Mouse (Mus musculus) stomach, postnatal 0 days (tissue): Measurements from ENCODE around the gene Cobl. TPM values are rescaled to one million over a fixed set of nuclear protein-coding genes. Genes with fewer than 3 reads are reported as not detected.
A peak's percentile ranks its signal among the peaks of the same experiment; 100 is the strongest.

ENCODE experiments used
- ATAC-seq: fragments of 200-750 bp; cut with Nextera tagmentation; 2 replicates; pipeline ENCODE4 v1.8.0; 2017; ENCODE audit not compliant: low FRiP score, low TSS enrichment
- DNase-seq: peaks from one replicate; pipeline ENCODE4 v3.0.0-alpha.2; 2016; ENCODE audit warnings: low spot score
- H3K27ac ChIP-seq: fragments of 300-500 bp; sonication (generic); replicated peaks from 2 replicates; pipeline ENCODE4 v1.5.1; 2014; ENCODE audit warnings: mild to moderate bottlenecking, control low read depth
- H3K27me3 ChIP-seq: fragments of 300-500 bp; sonication (generic); 2 replicates; pipeline ENCODE4 v1.6.1; 2014; ENCODE audit warnings: low read length; ENCODE audit not compliant: control insufficient read depth, insufficient read depth
- H3K36me3 ChIP-seq: fragments of 300-500 bp; sonication (generic); 2 replicates; pipeline ENCODE4 v1.6.1; 2014; ENCODE audit warnings: low read length, mixed read lengths; ENCODE audit not compliant: control insufficient read depth, insufficient read depth
- H3K4me1 ChIP-seq: fragments of 300-500 bp; sonication (generic); replicated peaks from 2 replicates; pipeline ENCODE4 v1.6.1; 2014; ENCODE audit warnings: antibody characterized with exemption; ENCODE audit not compliant: control insufficient read depth, insufficient read depth
- H3K4me2 ChIP-seq: fragments of 300-500 bp; sonication (generic); replicated peaks from 2 replicates; pipeline ENCODE4 v1.6.1; 2014; ENCODE audit warnings: low read depth, mild to moderate bottlenecking, control low read depth, moderate library complexity
- H3K4me3 ChIP-seq: fragments of 300-500 bp; sonication (generic); 2 replicates; pipeline ENCODE4 v1.5.1; 2014; ENCODE audit warnings: low read depth, low read length, control low read depth
- H3K9ac ChIP-seq: fragments of 300-500 bp; sonication (generic); 2 replicates; pipeline ENCODE4 v1.6.1; 2014; ENCODE audit warnings: mild to moderate bottlenecking, low read length, control low read depth, mixed read lengths
- H3K9me3 ChIP-seq: fragments of 300-500 bp; sonication (generic); 2 replicates; pipeline ENCODE4 v1.6.1; 2016; ENCODE audit warnings: low read length; ENCODE audit not compliant: control insufficient read depth
- CTCF ChIP-seq: IDR thresholded peaks from 2 replicates; pipeline ENCODE4 v1.5.1; 2016; ENCODE audit warnings: antibody characterized with exemption, low read depth, mild to moderate bottlenecking, moderate library complexity
- EP300 ChIP-seq: optimal IDR thresholded peaks from 2 replicates; pipeline ENCODE3; 2016; ENCODE audit warnings: antibody characterized with exemption
- WGBS: fragments of 180-500 bp; shearing (Covaris S2); extraction: QIAGEN DNeasy Blood & Tissue Kit; methylation state at CpG from one replicate; pipeline ENCODE4 v1.1.7; 2014; 5-methylcytosine and 5-hydroxymethylcytosine counted together
- polyA plus RNA-seq: library from polyadenylated mRNA; unstranded; fragments of >200 nt; fragmentation: Nextera tagmentation; extraction: Ambion mirVana; gene quantifications from 2 replicates; pipeline ENCODE4 v1.2.1, GENCODE M21; 2015

Gene Cobl
- polyA plus RNA-seq, 1 experiment from 2014 or later: 7.8 TPM

- H3K9ac ChIP-seq: no peak overlapping the region
- no peaks in the 10 kb centered on the region for H3K4me1 ChIP-seq
- 50% methylated on average over 12 of the region's 12 CpGs for WGBS
- no peaks in the 10 kb centered on the region for H3K36me3 ChIP-seq
- H3K27me3 ChIP-seq: no peaks in the 10 kb centered on the region
- ATAC-seq (peak; percentile 61; the same call in 1 of the 2 replicates), DNase-seq (no peak)
- TF ChIP-seq CTCF (no peak), EP300 (no peak)
- no peak overlapping the region for H3K4me3 ChIP-seq
- no peaks in the 10 kb centered on the region for H3K9me3 ChIP-seq
- H3K27ac ChIP-seq: peak overlapping the region; percentile 45; the same call in 1 of the 2 replicates
- H3K4me2 ChIP-seq: no peak overlapping the region
These were observed 128.6 kb downstream of the Cobl start for GRCm38 (mm10) chr11:12336145-12336544.

- no peak overlapping the region for H3K27ac ChIP-seq
- no peak overlapping the region for H3K4me3 ChIP-seq
- no peaks in the 10 kb centered on the region for H3K36me3 ChIP-seq
- WGBS: 25% methylated on average over 2 of the region's 2 CpGs
- H3K9ac ChIP-seq: no peak overlapping the region
- DNase-seq (peak; percentile 67), ATAC-seq (no peak)
- no peaks in the 10 kb centered on the region for H3K4me1 ChIP-seq
- no peaks in the 10 kb centered on the region for H3K9me3 ChIP-seq
- H3K4me2 ChIP-seq: no peak overlapping the region
- H3K27me3 ChIP-seq: no peaks in the 10 kb centered on the region
- no peak for TF ChIP-seq EP300
- no peak for TF ChIP-seq CTCF
These were observed 132.8 kb downstream of the Cobl start for GRCm38 (mm10) chr11:12331997-12332396.

- Histone ChIP-seq H3K27ac (no peak overlapping the region), H3K9me3 (no peaks in the 10 kb centered on the region), H3K4me2 (no peak overlapping the region), H3K27me3 (no peaks in the 10 kb centered on the region), H3K4me3 (no peak overlapping the region), H3K9ac (no peak overlapping the region), H3K36me3 (no peaks in the 10 kb centered on the region), H3K4me1 (no peaks in the 10 kb centered on the region)
- 62% methylated on average over 1 of the region's 1 CpGs for WGBS
- TF ChIP-seq CTCF (no peak), EP300 (no peak)
- ATAC-seq (no peak), DNase-seq (no peak)
These were observed 143.3 kb downstream of the Cobl start for GRCm38 (mm10) chr11:12321445-12321844.

- Histone ChIP-seq H3K9ac (no peak overlapping the region), H3K9me3 (no peaks in the 10 kb centered on the region), H3K27me3 (no peaks in the 10 kb centered on the region), H3K36me3 (no peaks in the 10 kb centered on the region), H3K27ac (no peak overlapping the region), H3K4me2 (no peak overlapping the region), H3K4me3 (no peak overlapping the region), H3K4me1 (no peaks in the 10 kb centered on the region)
- no peak for TF ChIP-seq EP300
- TF ChIP-seq CTCF: no peak
- 60% methylated on average over 3 of the region's 3 CpGs for WGBS
- ATAC-seq: no peak
- DNase-seq: no peak
These were observed 145.4 kb downstream of the Cobl start for GRCm38 (mm10) chr11:12319318-12319717.

DNA sequence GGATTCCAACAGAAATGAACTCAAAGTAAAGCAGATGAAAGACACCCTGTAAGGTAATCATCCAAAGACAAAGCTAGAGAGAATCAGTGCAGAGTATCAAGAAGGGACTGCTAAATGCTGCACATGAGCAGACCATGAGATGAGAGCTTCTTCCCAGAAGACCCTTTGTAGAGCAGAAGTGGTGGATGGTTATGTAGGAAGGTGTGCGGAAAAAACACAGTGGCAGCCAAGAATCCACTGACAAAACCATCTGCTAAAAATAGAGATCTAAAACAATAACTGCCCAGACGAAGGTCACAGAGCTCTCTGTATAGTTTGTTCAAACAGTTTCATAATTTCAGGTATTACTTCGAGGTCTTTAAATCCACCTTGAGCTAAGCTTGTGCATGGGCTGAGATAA is 149.1 kb downstream of the Cobl start:
- Histone ChIP-seq H3K4me1 (no peaks in the 10 kb centered on the region), H3K4me3 (no peak overlapping the region), H3K9ac (no peak overlapping the region), H3K4me2 (no peak overlapping the region), H3K9me3 (no peaks in the 10 kb centered on the region), H3K36me3 (no peaks in the 10 kb centered on the region), H3K27me3 (no peaks in the 10 kb centered on the region), H3K27ac (no peak overlapping the region)
- no peak for ATAC-seq
- no peak for DNase-seq
- TF ChIP-seq EP300: no peak
- TF ChIP-seq CTCF: no peak
- 61% methylated on average over 3 of the region's 3 CpGs for WGBS

- no peak overlapping the region for H3K4me3 ChIP-seq
- no peaks in the 10 kb centered on the region for H3K36me3 ChIP-seq
- no peaks in the 10 kb centered on the region for H3K4me1 ChIP-seq
- WGBS: 79% methylated on average over 6 of the region's 6 CpGs
- no peak overlapping the region for H3K4me2 ChIP-seq
- no peak overlapping the region for H3K27ac ChIP-seq
- no peak overlapping the region; the same call in 1 of the 2 replicates for H3K9ac ChIP-seq
- ATAC-seq (no peak), DNase-seq (no peak)
- no peak for TF ChIP-seq EP300
- peak; percentile 74 for TF ChIP-seq CTCF
- no peaks in the 10 kb centered on the region for H3K27me3 ChIP-seq
- no peaks in the 10 kb centered on the region for H3K9me3 ChIP-seq
These were observed 150.3 kb downstream of the Cobl start for GRCm38 (mm10) chr11:12314278-12315043.
